18 mouse cellular contexts compared by ENCODE assay signal in the genomic region with DNA sequence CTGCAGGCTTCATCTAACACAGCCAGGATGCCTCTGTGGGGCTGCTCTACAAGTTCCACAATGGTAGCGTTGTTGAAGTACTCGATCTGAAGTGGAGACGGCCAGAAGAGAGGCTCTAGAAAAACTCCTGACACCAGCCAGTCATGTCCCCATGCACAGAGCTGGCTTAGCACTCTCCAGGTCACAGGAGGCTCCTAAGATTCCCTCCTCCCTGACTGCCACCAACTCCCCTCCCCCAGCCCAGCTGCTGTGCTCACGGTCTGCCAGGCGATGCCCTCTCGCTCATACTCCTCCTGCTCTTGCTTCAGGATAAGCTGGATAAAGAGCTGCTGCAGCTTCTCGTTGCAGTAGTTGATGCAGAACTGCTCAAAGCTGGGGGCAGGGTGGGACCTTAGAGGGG. TPM values are rescaled to one million over a fixed set of nuclear protein-coding genes. Genes with fewer than 3 reads are reported as not detected.
DNase-seq lines count a peak whose midpoint lies in the region; ATAC-seq and TF ChIP-seq lines count a peak whose summit lies in the region.
"Had no signal": no experiment of that assay in that cellular context is flagged by ENCODE, and none has a peak within 500 bp of the region (broad histone marks: within the 10 kb centered on the region; RNA-seq: fewer than 3 reads in every experiment).

No protein-coding gene starts in this region.

- no peaks in the 10 kb centered on the region for H3K4me1 ChIP-seq in kidney, embryonic 16.5 days (ENCODE audit: insufficient read depth, low read length)
- peaks cover 68% of the 10 kb centered on the region for H3K4me1 ChIP-seq in G1E (ENCODE audit: insufficient read depth, low read depth, low read length)
- H3K4me1 ChIP-seq: embryonic facial prominence, embryonic 13.5 days had no signal

- WGBS in kidney, embryonic 16.5 days, result 40% methylated on average over 7 of the region's 7 CpGs

- H3K9ac ChIP-seq in kidney, embryonic 16.5 days (replicated peaks; ENCODE audit: low read length), result no peak overlapping the region
- H3K9ac ChIP-seq: embryonic facial prominence, embryonic 13.5 days; hindbrain, embryonic 12.5 days had no signal

- no peak overlapping the region for H3K4me2 ChIP-seq in kidney, embryonic 16.5 days (replicated peaks; ENCODE audit: low read depth, low read length)
- H3K4me2 ChIP-seq in myocyte (ENCODE audit: low read depth), result no peak overlapping the region
- H3K4me2 ChIP-seq: embryonic facial prominence, embryonic 13.5 days; heart, embryonic 11.5 days; hindbrain, embryonic 12.5 days had no signal

- no peaks in the 10 kb centered on the region for H3K9me3 ChIP-seq in kidney, embryonic 16.5 days (ENCODE audit: low read length)
- H3K9me3 ChIP-seq in G1E (replicated peaks), result no peaks in the 10 kb centered on the region
- H3K9me3 ChIP-seq: embryonic facial prominence, embryonic 13.5 days; hindbrain, embryonic 12.5 days; midbrain, embryonic 10.5 days had no signal

- DNase-seq in cerebellum, postnatal 25 days, result peak; percentile 25 to 61
- DNase-seq in cerebellum, adult 8-10 months, result no peak
- DNase-seq in kidney, postnatal 4 days, result peak; percentile 22 to 49
- peak; percentile 0 for DNase-seq in G1E (ENCODE audit: low spot score)
- DNase-seq: adrenal gland, postnatal 36 days; cerebellum, adult 9-11 months; kidney, adult 11 months; liver; spleen, adult 18-20 months had no signal

- TF ChIP-seq POLR2A in myocyte (IDR thresholded peaks at IDR 0.05; ENCODE audit: insufficient read length, low read depth), result no peak

- H3ac ChIP-seq in myocyte (ENCODE audit: control insufficient read depth, insufficient read length), result no peak overlapping the region

- ATAC-seq in kidney, embryonic 16.5 days (ENCODE audit: low FRiP score, low TSS enrichment), result no peak
- ATAC-seq in G1E (ENCODE audit: extremely low read depth, insufficient number of reproducible peaks, low FRiP score, poor library complexity, severe bottlenecking), result no peak
- no peak for ATAC-seq in CD4-positive, CD25-positive, alpha-beta regulatory T cell, adult 4 months
- ATAC-seq in granulocyte monocyte progenitor cell, adult 5-6 weeks (replicated peaks; ENCODE audit: poor library complexity, severe bottlenecking), result no peak

- TF ChIP-seq CTCF in G1E (IDR thresholded peaks at IDR 0.05; ENCODE audit: low read depth, low read length), result no peak

- H3K4me3 ChIP-seq in kidney, embryonic 16.5 days (ENCODE audit: low read length), result no peak overlapping the region
- no peak overlapping the region for H3K4me3 ChIP-seq in G1E (ENCODE audit: low read depth, low read length)
- H3K4me3 ChIP-seq in myocyte, result no peak overlapping the region
- H3K4me3 ChIP-seq: embryonic facial prominence, embryonic 13.5 days; hindbrain, embryonic 12.5 days; midbrain, embryonic 10.5 days had no signal

- H3K36me3 ChIP-seq in kidney, embryonic 16.5 days (ENCODE audit: insufficient read depth, low read length), result no peaks in the 10 kb centered on the region
- H3K36me3 ChIP-seq in G1E (replicated peaks) (peaks cover 94% of the 10 kb centered on the region), myocyte (ENCODE audit: control insufficient read depth, insufficient read depth) (no peaks in the 10 kb centered on the region)
- H3K36me3 ChIP-seq: embryonic facial prominence, embryonic 13.5 days; hindbrain, embryonic 12.5 days; midbrain, embryonic 10.5 days had no signal

- no peak overlapping the region for H3K27ac ChIP-seq in kidney, embryonic 16.5 days (ENCODE audit: low read length)
- H3K27ac ChIP-seq: embryonic facial prominence, embryonic 13.5 days; hindbrain, embryonic 12.5 days; midbrain, embryonic 10.5 days; stomach, postnatal 0 days had no signal

- no peaks in the 10 kb centered on the region for H3K79me2 ChIP-seq in myocyte (ENCODE audit: control insufficient read depth, insufficient read depth)

- H3K27me3 ChIP-seq in kidney, embryonic 16.5 days (ENCODE audit: insufficient read depth, low read length), result no peaks in the 10 kb centered on the region
- H3K27me3 ChIP-seq in G1E (ENCODE audit: insufficient read depth, low read length) (no peaks in the 10 kb centered on the region; the same call in 1 of the 2 replicates), myocyte (ENCODE audit: control insufficient read depth, insufficient read depth, insufficient read length) (no peaks in the 10 kb centered on the region)
- H3K27me3 ChIP-seq: embryonic facial prominence, embryonic 13.5 days; hindbrain, embryonic 12.5 days had no signal

TF ChIP-seq in myocyte, 11 proteins besides CTCF, POLR2A, EP300 and RAD21:
- TF ChIP-seq MYOG (IDR thresholded peaks at IDR 0.05; ENCODE audit: control insufficient read depth in 1 of 3, insufficient read depth in 1 of 3, insufficient read length in 2 of 3, low read depth in 2 of 3) (peak; percentile 36 to 88 (median 73)), E2F4 (IDR thresholded peaks at IDR 0.05; ENCODE audit: insufficient read depth) (no peak), POLR2AphosphoS2 (IDR thresholded peaks at IDR 0.05; ENCODE audit: insufficient read length, low read depth) (no peak), CEBPB (IDR thresholded peaks at IDR 0.05; ENCODE audit: insufficient read depth, poor library complexity, severe bottlenecking) (no peak), TCF12 (IDR thresholded peaks at IDR 0.05; ENCODE audit: insufficient read depth, poor library complexity, severe bottlenecking) (no peak), SRF (IDR thresholded peaks at IDR 0.05; ENCODE audit: control insufficient read depth, insufficient read length, low read depth) (no peak), MYOD1 (IDR thresholded peaks at IDR 0.05; ENCODE audit: control insufficient read depth in 1 of 3, insufficient read length in 2 of 3, low read depth in 2 of 3) (peak in 2 of 3 experiments; percentile 77 to 86), REST (IDR thresholded peaks at IDR 0.05; ENCODE audit: insufficient read depth, insufficient read length) (no peak), MAX (IDR thresholded peaks at IDR 0.05; ENCODE audit: low read depth) (no peak), USF1 (IDR thresholded peaks at IDR 0.05; ENCODE audit: low read depth) (no peak), TCF3 (IDR thresholded peaks at IDR 0.05; ENCODE audit: insufficient read length, low read depth) (no peak)

RNA-seq across cellular contexts. Expression of a gene that starts 5.9 kb away (rescaled TPM):
- 1.0 and 1.2 TPM in 2 replicates for polyA plus RNA-seq in kidney, embryonic 16.5 days (2015; fragmentation: Nextera tagmentation; extraction: Ambion mirVana)
- total RNA-seq in G1E (2014; fragmentation: Nextera tagmentation), result 48.5 and 56.5 TPM in 2 replicates
- 69.2 and 74.5 TPM in 2 replicates for total RNA-seq in G1E (2017)
- polyA plus RNA-seq in G1E (2012), result 71.8 and 78.8 TPM in 2 replicates
- polyA plus RNA-seq in myocyte (2012; fragmentation: generic; extraction: Trizol), result 0.04 TPM
- 100 to 1,000 TPM; 132 to 240 TPM for polyA plus RNA-seq in CD4-positive, CD25-positive, alpha-beta regulatory T cell, adult 4 months (2017; shearing (Covaris generic))
- 84.4 and 96.4 TPM in 2 replicates for total RNA-seq in granulocyte monocyte progenitor cell, adult 5-6 weeks (2014; fragmentation: Nextera tagmentation)
- total RNA-seq in granulocyte monocyte progenitor cell, adult 5-6 weeks (2017), result 47.8 and 57.4 TPM in 2 replicates

RNA-seq across cellular contexts. Expression of a gene that starts 31.9 kb away (rescaled TPM):
- polyA plus RNA-seq in kidney, embryonic 16.5 days (2015; fragmentation: Nextera tagmentation; extraction: Ambion mirVana), result 90.5 and 93.3 TPM in 2 replicates
- total RNA-seq in G1E (2014; fragmentation: Nextera tagmentation), result 16.8 and 22.5 TPM in 2 replicates
- 32.1 and 43.5 TPM in 2 replicates for total RNA-seq in G1E (2017)
- polyA plus RNA-seq in G1E (2012), result 34.9 and 37.3 TPM in 2 replicates
- polyA plus RNA-seq in myocyte (2012; fragmentation: generic; extraction: Trizol), result 66.0 TPM
- 100 to 1,000 TPM; 203 to 260 TPM for polyA plus RNA-seq in CD4-positive, CD25-positive, alpha-beta regulatory T cell, adult 4 months (2017; shearing (Covaris generic))
- 39.8 and 56.0 TPM in 2 replicates for total RNA-seq in granulocyte monocyte progenitor cell, adult 5-6 weeks (2014; fragmentation: Nextera tagmentation)
- 39.8 and 55.5 TPM in 2 replicates for total RNA-seq in granulocyte monocyte progenitor cell, adult 5-6 weeks (2017)

RNA-seq across cellular contexts. Expression of a gene that starts 39.1 kb away (rescaled TPM):
- polyA plus RNA-seq in kidney, embryonic 16.5 days (2015; fragmentation: Nextera tagmentation; extraction: Ambion mirVana), result 24.8 and 30.1 TPM in 2 replicates
- total RNA-seq in G1E (2014; fragmentation: Nextera tagmentation), result 38.2 and 43.9 TPM in 2 replicates
- 32.0 and 34.5 TPM in 2 replicates for total RNA-seq in G1E (2017)
- 7.8 and 8.9 TPM in 2 replicates for polyA plus RNA-seq in G1E (2012)
- polyA plus RNA-seq in myocyte (2012; fragmentation: generic; extraction: Trizol), result 33.2 TPM
- 10 to 100 TPM; 22.2 to 22.3 TPM for polyA plus RNA-seq in CD4-positive, CD25-positive, alpha-beta regulatory T cell, adult 4 months (2017; shearing (Covaris generic))
- 29.3 and 36.4 TPM in 2 replicates for total RNA-seq in granulocyte monocyte progenitor cell, adult 5-6 weeks (2014; fragmentation: Nextera tagmentation)
- 35.7 and 43.4 TPM in 2 replicates for total RNA-seq in granulocyte monocyte progenitor cell, adult 5-6 weeks (2017)

Comparison
In these comparisons a context has a peak if more than half of its experiments do, and no peak if none do; other contexts are left out.
1. RNA of a gene that starts 5.9 kb away (polyA plus RNA-seq): 132 to 240 TPM in CD4-positive, CD25-positive, alpha-beta regulatory T cell, adult 4 months and 71.8 to 78.8 TPM in G1E; 1.0 to 1.2 TPM in kidney, embryonic 16.5 days and 0.04 TPM in myocyte (single experiment); every median in the first group is over 10 times any median in the second.